Mouse (Mus musculus) erythroblast, embryonic 14.5 days (primary cell): ENCODE data around the gene Fam160b1.

Experiments used
- GATA1 ChIP-seq: IDR thresholded peaks from 2 replicates; pipeline ENCODE4 v1.6.1; 2012; ENCODE audit warnings: low read length, inconsistent platforms, mixed read lengths
- TAL1 ChIP-seq: IDR thresholded peaks from 3 replicates; pipeline ENCODE4 v1.6.1; 2012; ENCODE audit warnings: low read length, inconsistent platforms, mixed read lengths

- no peak for TF ChIP-seq GATA1
- no peak for TF ChIP-seq TAL1
Observed at GRCm38 (mm10) chr19:57363076-57363475, 2.6 kb downstream of the Fam160b1 start.
